Mouse (Mus musculus) cerebellum, adult 2 months (tissue): ENCODE data around the gene Tmem120a. TPM values are rescaled to one million over a fixed set of nuclear protein-coding genes. Genes with fewer than 3 reads are reported as not detected.
A peak's percentile ranks its signal among the peaks of the same experiment; 100 is the strongest.

Experiments
- DNase-seq, 2 experiments: peaks; one replicate each; pipeline ENCODE4 v3.0.0; 2021
- H3K27ac ChIP-seq: fragments of 200-500 bp; 2 replicates; pipeline ENCODE4 v1.5.1; 2012; ENCODE audit warnings: low read length, control low read depth, inconsistent platforms; ENCODE audit not compliant: insufficient read depth
- H3K27me3 ChIP-seq: fragments of 200-500 bp; 2 replicates; pipeline ENCODE4 v1.6.1; 2012; ENCODE audit warnings: inconsistent platforms, mild to moderate bottlenecking, low read length, moderate library complexity; ENCODE audit not compliant: control insufficient read depth, insufficient read depth
- H3K4me1 ChIP-seq: fragments of 200-500 bp; 2 replicates; pipeline ENCODE4 v1.6.1; 2011; ENCODE audit warnings: low read length; ENCODE audit not compliant: control insufficient read depth, insufficient read depth
- H3K4me3 ChIP-seq: fragments of 200-500 bp; replicated peaks from 2 replicates; pipeline ENCODE3; 2011; ENCODE audit warnings: mild to moderate bottlenecking, low read depth, low read length, control low read depth; ENCODE audit not compliant: insufficient read depth
- CTCF ChIP-seq: fragments of 200-500 bp; IDR thresholded peaks from 2 replicates; pipeline ENCODE4 v1.5.1; 2011; ENCODE audit warnings: low read depth, mild to moderate bottlenecking, control low read depth, low read length, moderate library complexity, borderline replicate concordance; ENCODE audit not compliant: insufficient read depth
- POLR2A ChIP-seq: fragments of 200-500 bp; IDR thresholded peaks from 2 replicates; pipeline ENCODE4 v1.6.1; 2011; ENCODE audit warnings: low read length, control low read depth, borderline replicate concordance; ENCODE audit not compliant: insufficient read depth
- whole genome bisulfite sequencing: fragments of 180-500 bp; shearing (Covaris S2); methylation state at CpG from one replicate; pipeline ENCODE4 v1.1.7; 2018; 5-methylcytosine and 5-hydroxymethylcytosine counted together
- polyA plus RNA-seq: library from polyadenylated mRNA; depleted of rRNA; stranded (reverse); fragments of >200 nt; gene quantifications from 2 replicates; pipeline ENCODE4 v1.2.3, GENCODE M21; 2012

Tmem120a gene
- polyA plus RNA-seq, 1 experiment = 15.6 TPM

- 51% methylated on average over 3 of the region's 3 CpGs for WGBS
Measured at GRCm38 (mm10) chr5:135723165-135723751, 21.0 kb downstream of the Tmem120a start.

GRCm38 (mm10) chr5:135722121-135722520 is 22.1 kb downstream of the Tmem120a start:
- Histone ChIP-seq H3K27ac (no peak overlapping the region), H3K27me3 (no peaks in the 10 kb centered on the region), H3K4me3 (no peak overlapping the region), H3K4me1 (peaks cover 31% of the 10 kb centered on the region)
- no peak for TF ChIP-seq POLR2A
- TF ChIP-seq CTCF = no peak
- peak; percentile 68 to 72 for DNase-seq
- 16% methylated on average over 11 of the region's 11 CpGs for WGBS

More at GRCm38 (mm10) chr5:135723165-135723751, 21.0 kb downstream of the Tmem120a start:
- TF ChIP-seq POLR2A (no peak), CTCF (no peak)
- Histone ChIP-seq H3K4me3 (no peak overlapping the region), H3K4me1 (peaks cover 33% of the 10 kb centered on the region), H3K27me3 (no peaks in the 10 kb centered on the region), H3K27ac (no peak overlapping the region)
- no peak for DNase-seq

GRCm38 (mm10) chr5:135721076-135721475 is 23.2 kb downstream of the Tmem120a start:
- 98% methylated on average over 8 of the region's 8 CpGs for WGBS
- no peaks in the 10 kb centered on the region for H3K27me3 ChIP-seq
- peaks cover 21% of the 10 kb centered on the region for H3K4me1 ChIP-seq
- DNase-seq = no peak
- no peak overlapping the region for H3K27ac ChIP-seq
- H3K4me3 ChIP-seq = no peak overlapping the region
- TF ChIP-seq CTCF (no peak), POLR2A (no peak)

GRCm38 (mm10) chr5:135720121-135720520 is 24.1 kb downstream of the Tmem120a start:
- H3K4me1 ChIP-seq = peaks cover 12% of the 10 kb centered on the region
- H3K4me3 ChIP-seq = no peak overlapping the region
- H3K27me3 ChIP-seq = no peaks in the 10 kb centered on the region
- TF ChIP-seq POLR2A (no peak), CTCF (no peak)
- DNase-seq = no peak
- H3K27ac ChIP-seq = no peak overlapping the region
- WGBS = 48% methylated on average over 3 of the region's 3 CpGs

- no peak overlapping the region for H3K27ac ChIP-seq
- no peak for TF ChIP-seq CTCF
- TF ChIP-seq POLR2A = no peak
- DNase-seq = no peak
- H3K4me3 ChIP-seq = no peak overlapping the region
- no peaks in the 10 kb centered on the region for H3K27me3 ChIP-seq
- 72% methylated on average over 10 of the region's 10 CpGs for WGBS
- peaks cover 9% of the 10 kb centered on the region for H3K4me1 ChIP-seq
Measured at GRCm38 (mm10) chr5:135719586-135720120, 24.6 kb downstream of the Tmem120a start.

- WGBS = 48% methylated on average over 10 of the region's 10 CpGs
- DNase-seq = no peak
- TF ChIP-seq CTCF = no peak; the same call in 1 of the 2 replicates
- no peak for TF ChIP-seq POLR2A
- Histone ChIP-seq H3K27me3 (no peaks in the 10 kb centered on the region), H3K4me3 (no peak overlapping the region), H3K4me1 (peaks cover 21% of the 10 kb centered on the region), H3K27ac (no peak overlapping the region)
Measured at GRCm38 (mm10) chr5:135715624-135716023, 28.6 kb downstream of the Tmem120a start.

- TF ChIP-seq CTCF (no peak), POLR2A (no peak)
- whole genome bisulfite sequencing = 45% methylated on average over 16 of the region's 16 CpGs
- no peak overlapping the region for H3K4me3 ChIP-seq
- H3K27me3 ChIP-seq = no peaks in the 10 kb centered on the region
- peaks cover 23% of the 10 kb centered on the region for H3K4me1 ChIP-seq
- H3K27ac ChIP-seq = no peak overlapping the region
- DNase-seq = peak; percentile 56 to 69
Measured at GRCm38 (mm10) chr5:135713441-135714218, 30.6 kb downstream of the Tmem120a start.
